Mouse (Mus musculus): ENCODE measurements at regions not wholly inside any gene's neighbourhood (a gene's known extent, or its start where the extent isn't known, plus 50 kb on each side); places are given as distances from the start of the nearest gene placed in this dataset.

GRCm38 (mm10) chr1:73337401-73337800 is 321.7 kb upstream of the Tnp1 start:
- Histone ChIP-seq H3K4me2 (no peak overlapping the region), H3K27ac (no peak overlapping the region), H3K9me3 (replicated peaks) (no peaks in the 10 kb centered on the region), H3K9ac (no peak overlapping the region), H3K4me1 (no peaks in the 10 kb centered on the region), H3K4me3 (no peak overlapping the region), H3K27me3 (no peaks in the 10 kb centered on the region), H3K36me3 (ENCODE audit: poor library complexity, severe bottlenecking) (no peaks in the 10 kb centered on the region)
- WGBS = 85% methylated on average over 2 of the region's 2 CpGs
- ATAC-seq = no peak

DNA sequence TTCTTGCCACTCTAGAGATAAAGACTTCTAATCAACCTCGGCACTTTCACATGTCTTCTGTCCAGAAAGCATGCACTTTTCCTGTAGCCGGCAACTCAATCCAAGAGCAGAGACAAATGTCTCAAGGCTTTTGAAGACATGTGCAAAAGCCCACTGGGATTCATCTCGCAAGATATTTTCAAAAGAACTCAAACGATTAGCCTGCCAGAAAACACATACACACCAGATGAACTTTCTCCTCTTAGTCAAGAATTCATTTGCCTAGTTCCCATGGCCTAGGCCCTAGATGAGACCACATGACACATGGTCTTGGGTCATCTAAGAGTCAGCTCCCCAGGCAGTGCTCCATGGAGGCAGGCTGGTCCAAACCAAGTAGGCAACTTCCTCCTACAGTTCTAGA is 293.8 kb upstream of the Tnp1 start:
- H3K27ac ChIP-seq = no peak overlapping the region
- H3K4me2 ChIP-seq = no peak overlapping the region
- H3K9me3 ChIP-seq (replicated peaks) = no peaks in the 10 kb centered on the region
- no peak for ATAC-seq
- H3K4me3 ChIP-seq = no peak overlapping the region
- 88% methylated on average over 4 of the region's 4 CpGs for whole genome bisulfite sequencing
- H3K27me3 ChIP-seq = no peaks in the 10 kb centered on the region
- peaks cover 12% of the 10 kb centered on the region for H3K4me1 ChIP-seq
- no peaks in the 10 kb centered on the region for H3K36me3 ChIP-seq (ENCODE audit: poor library complexity, severe bottlenecking)
- H3K9ac ChIP-seq = no peak overlapping the region

GRCm38 (mm10) chr1:73308420-73308819 is 292.7 kb upstream of the Tnp1 start:
- 93% methylated on average over 4 of the region's 4 CpGs for WGBS
- no peak for ATAC-seq
- Histone ChIP-seq H3K4me1 (peaks cover 12% of the 10 kb centered on the region), H3K4me3 (no peak overlapping the region), H3K4me2 (no peak overlapping the region), H3K27me3 (no peaks in the 10 kb centered on the region), H3K9me3 (replicated peaks) (no peaks in the 10 kb centered on the region), H3K27ac (no peak overlapping the region), H3K9ac (no peak overlapping the region), H3K36me3 (ENCODE audit: poor library complexity, severe bottlenecking) (no peaks in the 10 kb centered on the region)

DNA sequence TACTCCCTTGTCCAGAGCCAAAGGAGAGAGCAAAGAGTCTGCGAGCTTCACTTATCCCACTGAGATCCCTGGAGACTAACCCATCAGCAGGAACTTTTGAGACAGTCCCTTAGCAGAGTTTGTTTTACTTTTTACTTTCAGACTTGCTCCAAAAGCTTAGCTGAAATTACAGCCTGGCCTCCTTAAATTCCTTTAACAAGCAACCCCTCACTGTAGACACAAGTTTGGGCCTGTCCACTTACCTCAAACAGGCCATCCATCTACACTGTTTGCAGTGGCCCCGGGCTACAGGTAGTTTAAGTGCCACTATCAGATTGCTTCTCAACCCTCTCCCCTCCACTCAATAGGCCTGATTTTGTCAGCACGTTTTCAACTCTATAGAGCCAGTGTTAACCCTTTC is 291.5 kb upstream of the Tnp1 start:
- WGBS = 26% methylated on average over 3 of the region's 3 CpGs
- no peak overlapping the region for H3K4me2 ChIP-seq
- H3K27ac ChIP-seq = no peak overlapping the region
- H3K27me3 ChIP-seq = no peaks in the 10 kb centered on the region
- H3K9ac ChIP-seq = no peak overlapping the region
- H3K4me1 ChIP-seq = peaks cover under 1% of the 10 kb centered on the region; the same call in 1 of the 2 replicates
- no peaks in the 10 kb centered on the region for H3K36me3 ChIP-seq (ENCODE audit: poor library complexity, severe bottlenecking)
- no peaks in the 10 kb centered on the region for H3K9me3 ChIP-seq (replicated peaks)
- H3K4me3 ChIP-seq = no peak overlapping the region
- no peak for ATAC-seq

GRCm38 (mm10) chr1:73299978-73300688 is 284.4 kb upstream of the Tnp1 start:
- ATAC-seq = no peak
- Histone ChIP-seq H3K36me3 (ENCODE audit: poor library complexity, severe bottlenecking) (no peaks in the 10 kb centered on the region), H3K9me3 (replicated peaks) (no peaks in the 10 kb centered on the region), H3K4me2 (no peak overlapping the region), H3K4me1 (no peaks in the 10 kb centered on the region), H3K9ac (no peak overlapping the region), H3K27me3 (no peaks in the 10 kb centered on the region), H3K27ac (no peak overlapping the region), H3K4me3 (no peak overlapping the region)
- 67% methylated on average over 4 of the region's 4 CpGs for WGBS

GRCm38 (mm10) chr1:73285342-73285741 is 269.6 kb upstream of the Tnp1 start:
- Histone ChIP-seq H3K4me2 (no peak overlapping the region), H3K27ac (no peak overlapping the region), H3K9me3 (replicated peaks) (no peaks in the 10 kb centered on the region; the same call in 1 of the 2 replicates), H3K4me1 (no peaks in the 10 kb centered on the region), H3K36me3 (ENCODE audit: poor library complexity, severe bottlenecking) (no peaks in the 10 kb centered on the region), H3K9ac (no peak overlapping the region), H3K27me3 (no peaks in the 10 kb centered on the region), H3K4me3 (no peak overlapping the region)
- 86% methylated on average over 2 of the region's 2 CpGs for WGBS
- no peak for ATAC-seq

- peak; percentile 38; the same call in 1 of the 2 replicates for ATAC-seq
Observed at GRCm38 (mm10) chr1:73274480-73274879, 258.8 kb upstream of the Tnp1 start.

DNA sequence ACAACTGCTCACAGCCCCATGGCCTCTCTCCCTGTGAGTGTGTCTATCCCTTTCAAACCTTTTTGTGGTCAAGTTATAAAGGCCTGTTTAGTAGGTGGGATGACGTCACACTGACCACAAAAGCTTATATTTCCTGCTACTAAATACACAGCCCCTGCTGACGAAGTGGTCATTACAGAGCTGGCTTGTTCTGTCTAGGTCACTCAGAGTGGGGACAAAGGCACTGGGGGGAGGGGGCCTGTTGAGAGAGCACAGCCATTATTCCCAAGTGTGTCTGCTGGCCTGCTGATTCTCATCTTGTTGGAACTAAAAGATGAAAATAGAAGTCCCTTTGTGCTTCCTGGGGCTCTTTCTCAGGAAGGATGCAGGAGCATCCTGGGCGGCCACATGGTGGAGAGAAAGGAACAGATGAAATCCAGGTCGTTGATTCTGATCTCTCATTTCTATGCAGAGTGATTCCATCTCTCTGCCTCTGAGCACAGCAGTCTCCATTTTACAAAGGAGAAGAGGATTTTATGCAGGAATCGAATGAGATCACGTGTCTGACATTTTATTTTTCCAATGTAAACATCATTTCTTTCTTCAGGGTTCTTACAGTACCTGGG is 255.2 kb upstream of the Tnp1 start:
- Histone ChIP-seq H3K4me3 (no peak overlapping the region), H3K27ac (peak overlapping the region; percentile 51), H3K9me3 (replicated peaks) (no peaks in the 10 kb centered on the region), H3K9ac (no peak overlapping the region), H3K4me2 (no peak overlapping the region), H3K36me3 (ENCODE audit: poor library complexity, severe bottlenecking) (no peaks in the 10 kb centered on the region), H3K4me1 (peaks cover 8% of the 10 kb centered on the region), H3K27me3 (no peaks in the 10 kb centered on the region)
- peak; percentile 83; the same call in 1 of the 2 replicates for ATAC-seq
- 19% methylated on average over 6 of the region's 6 CpGs for WGBS

More at GRCm38 (mm10) chr1:73274480-73274879, 258.8 kb upstream of the Tnp1 start:
- H3K4me3 ChIP-seq = no peak overlapping the region
- H3K4me2 ChIP-seq = no peak overlapping the region
- H3K36me3 ChIP-seq (ENCODE audit: poor library complexity, severe bottlenecking) = no peaks in the 10 kb centered on the region
- H3K27ac ChIP-seq = no peak overlapping the region
- H3K4me1 ChIP-seq = peaks cover 8% of the 10 kb centered on the region
- H3K9me3 ChIP-seq (replicated peaks) = no peaks in the 10 kb centered on the region
- no peaks in the 10 kb centered on the region for H3K27me3 ChIP-seq
- no peak overlapping the region for H3K9ac ChIP-seq
- 35% methylated on average over 2 of the region's 2 CpGs for WGBS

DNA sequence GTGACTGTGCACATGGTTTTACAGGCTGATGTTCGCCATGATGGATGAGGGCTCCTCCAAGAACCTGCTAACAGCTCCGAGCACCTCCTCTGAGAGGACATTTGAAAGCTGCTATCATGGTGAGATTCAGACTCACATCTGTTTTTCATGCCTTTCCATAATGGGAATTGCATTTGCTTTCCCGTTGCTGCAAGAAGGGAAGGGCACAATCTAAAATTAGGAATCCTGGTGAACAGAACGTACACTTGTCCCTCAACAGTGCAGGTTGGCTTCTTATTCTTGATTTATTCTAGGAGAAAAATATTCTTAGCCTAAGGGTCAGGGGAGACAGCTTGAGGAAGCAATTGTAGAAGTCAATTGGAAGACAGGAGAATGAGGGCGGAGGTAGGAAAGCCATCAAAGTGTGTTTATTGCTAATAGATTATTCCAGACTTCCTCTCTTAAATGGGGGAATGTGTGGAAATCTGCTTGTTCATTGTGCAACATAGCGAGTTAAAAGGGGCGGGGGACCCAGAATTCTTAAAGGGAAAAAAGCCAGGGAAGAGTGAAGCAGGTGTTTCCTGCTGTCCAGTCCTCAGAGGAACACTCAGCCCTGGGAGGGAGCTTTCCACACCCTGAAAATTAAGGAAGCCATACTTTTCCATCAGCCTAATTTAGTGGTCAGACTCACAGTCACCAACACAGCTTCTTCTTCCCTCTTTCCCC is 253.5 kb upstream of the Tnp1 start:
- Histone ChIP-seq H3K4me2 (no peak overlapping the region), H3K36me3 (ENCODE audit: poor library complexity, severe bottlenecking) (no peaks in the 10 kb centered on the region), H3K4me1 (peaks cover 8% of the 10 kb centered on the region), H3K4me3 (no peak overlapping the region), H3K27ac (no peak overlapping the region), H3K9me3 (replicated peaks) (no peaks in the 10 kb centered on the region), H3K9ac (no peak overlapping the region), H3K27me3 (no peaks in the 10 kb centered on the region)
- no peak for ATAC-seq
- 88% methylated on average over 7 of the region's 7 CpGs for WGBS

DNA sequence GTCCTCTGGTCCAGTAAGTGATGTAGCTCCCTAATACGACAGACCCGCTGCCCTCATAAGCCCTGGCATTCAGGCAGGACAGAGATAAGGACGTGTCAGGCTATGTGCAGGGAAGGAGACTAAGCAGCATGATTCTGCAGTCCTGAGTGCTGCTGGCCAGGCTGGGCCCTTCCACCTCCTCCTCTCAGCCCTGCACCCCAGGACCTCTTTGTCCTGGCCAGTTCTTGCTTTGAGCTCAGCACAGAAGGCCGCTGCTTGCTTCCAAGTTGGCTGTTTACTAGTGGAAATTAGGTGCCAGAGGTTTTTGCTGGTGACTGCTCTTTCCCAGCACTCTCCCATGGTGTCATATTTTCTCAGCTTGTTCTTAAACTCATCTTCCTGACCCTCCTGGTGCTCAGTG is 249.3 kb upstream of the Tnp1 start:
- Histone ChIP-seq H3K4me3 (no peak overlapping the region), H3K9ac (no peak overlapping the region), H3K27me3 (no peaks in the 10 kb centered on the region), H3K4me2 (no peak overlapping the region), H3K27ac (no peak overlapping the region), H3K4me1 (no peaks in the 10 kb centered on the region), H3K9me3 (replicated peaks) (no peaks in the 10 kb centered on the region), H3K36me3 (ENCODE audit: poor library complexity, severe bottlenecking) (no peaks in the 10 kb centered on the region)
- WGBS = 56% methylated on average over 4 of the region's 4 CpGs
- no peak for ATAC-seq

- no peaks in the 10 kb centered on the region for H3K9me3 ChIP-seq (replicated peaks)
- no peak overlapping the region for H3K4me3 ChIP-seq
- no peaks in the 10 kb centered on the region for H3K27me3 ChIP-seq
- H3K27ac ChIP-seq = no peak overlapping the region
- H3K36me3 ChIP-seq (ENCODE audit: poor library complexity, severe bottlenecking) = no peaks in the 10 kb centered on the region
- no peaks in the 10 kb centered on the region for H3K4me1 ChIP-seq
- WGBS = 78% methylated on average over 7 of the region's 7 CpGs
- ATAC-seq = no peak
- H3K4me2 ChIP-seq = no peak overlapping the region
- H3K9ac ChIP-seq = no peak overlapping the region
Observed at GRCm38 (mm10) chr1:73264245-73264644, 248.5 kb upstream of the Tnp1 start.

DNA sequence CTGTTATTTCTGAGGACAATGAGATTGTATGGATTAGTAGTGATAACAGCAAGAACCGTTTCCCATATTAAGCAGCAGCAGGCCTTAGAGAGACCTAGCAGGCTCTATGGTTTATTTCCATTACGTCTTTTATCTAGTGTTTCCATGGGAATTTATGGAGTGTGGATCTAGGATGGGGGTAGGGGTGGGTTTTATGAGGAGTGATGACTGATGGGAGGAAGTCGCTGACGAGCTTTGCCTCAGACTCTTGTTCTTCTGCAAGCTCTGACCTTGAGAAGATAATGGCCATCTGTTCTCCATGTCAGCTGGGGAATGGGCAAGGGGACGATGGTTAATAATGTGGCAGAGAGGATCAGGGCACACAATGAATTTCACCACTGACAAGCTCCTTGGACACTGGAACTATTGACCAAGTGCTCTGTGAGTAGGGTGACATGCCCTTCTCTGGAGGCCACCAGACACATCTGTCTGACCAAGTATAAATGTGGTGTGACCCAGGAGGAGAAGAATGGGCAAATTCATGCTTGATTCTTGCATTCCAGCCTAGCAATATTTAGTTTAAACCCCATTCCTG is 243.9 kb upstream of the Tnp1 start:
- no peak overlapping the region for H3K27ac ChIP-seq
- no peak overlapping the region for H3K4me3 ChIP-seq

More for the DNA sequence above, 243.9 kb upstream of the Tnp1 start:
- Histone ChIP-seq H3K9ac (no peak overlapping the region), H3K4me2 (no peak overlapping the region), H3K9me3 (replicated peaks) (no peaks in the 10 kb centered on the region), H3K36me3 (ENCODE audit: poor library complexity, severe bottlenecking) (no peaks in the 10 kb centered on the region), H3K27me3 (no peaks in the 10 kb centered on the region), H3K4me1 (no peaks in the 10 kb centered on the region)
- ATAC-seq = no peak
- WGBS = 85% methylated on average over 5 of the region's 5 CpGs

Measured in forebrain, embryonic 13.5 days (tissue).